Mouse (Mus musculus): ENCODE results near the gene Macrod2. TPM values are rescaled to one million over a fixed set of nuclear protein-coding genes. Genes with fewer than 3 reads are reported as not detected.
A peak's percentile ranks its signal among the peaks of the same experiment; 100 is the strongest.

Gene Macrod2
- total RNA-seq, 2 experiments from 2014 or later, result 53.5 to 56.4 TPM

DNA sequence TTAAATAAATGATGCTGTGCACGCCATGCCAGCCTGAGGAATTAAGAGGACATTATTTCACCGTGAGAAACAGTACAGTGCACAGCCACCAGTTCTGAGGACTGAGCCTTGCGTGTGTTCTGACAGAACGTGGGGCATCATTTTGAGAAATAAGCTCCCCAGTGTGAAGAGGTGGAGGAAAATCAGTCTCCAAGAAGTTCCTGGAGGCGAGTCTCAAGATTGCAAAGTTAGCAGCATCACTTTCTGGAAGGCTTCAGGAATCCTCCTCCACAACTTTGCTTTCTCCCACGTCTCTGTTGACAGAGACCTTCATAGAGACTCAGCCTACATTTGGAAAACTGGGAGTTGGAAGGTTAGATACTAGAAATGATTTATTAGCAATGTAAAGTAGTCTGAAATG is 932.2 kb downstream of the Macrod2 start:
- intact Hi-C loops (cut with DNase I), result no loop called here
- TF ChIP-seq CTCF (IDR thresholded peaks at IDR 0.05), result no peak; the same call in 1 of the 2 replicates
- peak in 1 of 2 experiments; percentile 11 for DNase-seq (ENCODE audit: extremely low spot score in 1 of 2, low spot score in 2 of 2)
- 0 out of 2 replicates have a peak overlapping the region, but pooled peaks have one; percentile 19 for H3K27ac ChIP-seq
- H3K4me3 ChIP-seq, result no peak overlapping the region

DNA sequence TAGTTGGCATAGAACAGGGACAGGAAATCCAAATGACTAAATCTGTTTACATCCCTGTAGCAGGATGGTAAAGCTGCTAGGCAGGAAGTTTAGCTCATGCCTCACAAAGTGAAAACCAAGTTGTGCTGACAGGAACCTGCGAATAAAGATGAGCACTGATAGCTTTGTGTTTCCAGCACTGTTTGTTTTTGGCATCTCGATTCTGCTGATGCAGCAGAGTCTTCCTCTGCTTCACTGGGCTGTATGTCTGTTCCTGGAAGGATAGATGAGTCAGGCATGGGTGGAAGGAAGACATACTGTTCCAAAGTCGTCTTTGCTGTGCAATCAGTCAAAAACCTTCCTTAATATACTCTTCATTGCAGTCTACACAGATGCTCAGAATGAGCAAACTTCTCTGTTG is 942.6 kb downstream of the Macrod2 start:
- intact Hi-C loops (cut with DNase I), result no loop called here
- peak in 1 of 2 experiments; percentile 11 for DNase-seq (ENCODE audit: extremely low spot score in 1 of 2, low spot score in 2 of 2)

DNA sequence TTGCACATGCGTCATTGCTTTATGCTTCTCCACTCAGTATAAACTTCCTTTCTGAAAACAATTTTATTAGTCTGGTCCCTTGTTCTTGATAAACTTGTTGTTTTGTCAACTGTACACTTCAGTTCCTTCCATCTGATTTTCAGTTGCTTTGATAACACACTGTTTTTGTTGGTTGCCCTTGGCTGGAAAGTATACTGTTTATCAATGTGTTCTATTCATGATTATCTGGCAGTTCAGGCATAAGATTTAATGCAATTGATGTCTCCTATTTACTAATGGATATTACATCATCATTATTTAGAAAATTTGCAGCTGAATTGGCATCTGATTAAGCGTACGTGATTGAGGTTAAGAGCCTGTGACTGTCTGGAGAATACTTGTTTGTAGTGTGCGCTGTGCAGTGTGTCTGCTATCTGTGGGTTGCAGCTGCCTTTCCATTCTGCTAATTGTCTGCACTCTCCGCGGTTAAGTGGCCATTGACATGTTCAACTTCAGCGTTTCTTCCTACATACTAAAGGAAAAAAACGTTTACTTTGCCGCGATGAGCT is 949.0 kb downstream of the Macrod2 start:
- DNase-seq (ENCODE audit: extremely low spot score in 1 of 2, low spot score in 2 of 2), result no peak
- no peak overlapping the region for H3K27ac ChIP-seq
- H3K4me3 ChIP-seq, result no peak overlapping the region
- TF ChIP-seq CTCF (IDR thresholded peaks at IDR 0.05), result no peak
- intact Hi-C loops (cut with DNase I), result no loop called here

More for the DNA sequence above, 942.6 kb downstream of the Macrod2 start:
- Histone ChIP-seq H3K27ac (no peak overlapping the region), H3K4me3 (no peak overlapping the region)
- TF ChIP-seq CTCF (IDR thresholded peaks at IDR 0.05), result no peak

DNA sequence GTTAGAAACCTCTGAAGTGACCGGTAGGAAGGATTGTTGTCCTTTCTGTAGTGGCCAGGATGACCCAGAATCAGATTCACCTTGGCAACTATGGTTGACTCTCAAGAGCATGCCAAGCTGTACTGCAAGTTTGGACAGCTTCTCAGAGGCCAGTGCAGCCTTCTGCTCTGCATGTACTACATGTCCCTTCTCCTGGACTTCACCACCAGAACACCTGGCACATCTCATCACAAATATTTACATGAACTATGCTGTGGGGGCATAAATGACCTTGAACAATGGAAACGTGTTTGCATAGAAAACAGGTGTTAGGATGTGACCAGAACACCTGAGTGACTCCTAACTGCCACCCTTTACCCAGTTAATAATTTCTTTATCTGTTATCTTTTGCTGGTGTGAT is 957.5 kb downstream of the Macrod2 start:
- Histone ChIP-seq H3K27ac (no peak overlapping the region), H3K4me3 (no peak overlapping the region)
- intact Hi-C loops (cut with DNase I), result no loop called here
- TF ChIP-seq CTCF (IDR thresholded peaks at IDR 0.05), result no peak
- DNase-seq (ENCODE audit: extremely low spot score in 1 of 2, low spot score in 2 of 2), result no peak

DNA sequence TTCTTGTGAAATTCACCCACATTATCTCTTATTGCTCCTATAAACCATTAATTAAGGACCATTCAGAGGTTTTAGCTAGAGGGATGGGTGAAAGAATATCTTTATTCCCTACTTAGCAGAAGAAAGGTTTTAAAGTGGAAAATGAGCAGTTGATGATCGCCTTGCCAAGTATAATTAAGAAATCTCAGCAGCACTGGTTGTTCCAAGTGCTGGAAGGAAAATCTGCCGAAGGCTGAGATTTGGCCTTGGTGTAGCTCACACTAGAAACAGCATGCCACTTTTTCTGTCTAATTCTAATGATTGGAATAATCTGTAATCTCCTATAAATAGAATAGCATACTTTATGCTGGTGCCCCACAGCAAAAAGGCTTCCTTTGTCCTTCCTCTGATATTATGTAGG is 993.5 kb downstream of the Macrod2 start:
- intact Hi-C loops (cut with DNase I), result no loop called here
- Histone ChIP-seq H3K4me3 (no peak overlapping the region), H3K27ac (no peak overlapping the region)
- no peak for DNase-seq (ENCODE audit: extremely low spot score in 1 of 2, low spot score in 2 of 2)
- TF ChIP-seq CTCF (IDR thresholded peaks at IDR 0.05), result no peak

DNA sequence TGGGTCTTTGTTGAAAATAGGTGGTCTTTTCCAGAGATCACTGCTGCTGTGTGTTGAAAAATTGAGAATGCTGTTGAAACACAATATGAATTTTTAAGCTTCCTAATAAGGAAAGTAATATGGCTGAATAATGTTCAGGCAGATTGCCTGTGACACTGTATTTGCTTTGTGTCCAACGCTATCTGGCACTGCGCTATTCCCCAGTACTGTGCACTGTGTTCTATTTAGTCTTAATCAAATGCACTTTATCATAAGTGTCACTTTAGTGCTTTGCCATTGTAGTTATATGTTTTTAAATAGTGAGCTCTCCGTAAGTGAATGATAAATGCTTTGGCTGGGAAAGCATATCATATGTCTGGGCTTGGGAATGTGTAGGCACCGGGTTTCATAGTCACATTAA is 996.1 kb downstream of the Macrod2 start:
- DNase-seq (ENCODE audit: extremely low spot score in 1 of 2, low spot score in 2 of 2), result no peak
- intact Hi-C loops (cut with DNase I), result no loop called here
- no peak overlapping the region for H3K27ac ChIP-seq
- no peak for TF ChIP-seq CTCF (IDR thresholded peaks at IDR 0.05)
- no peak overlapping the region for H3K4me3 ChIP-seq

DNA sequence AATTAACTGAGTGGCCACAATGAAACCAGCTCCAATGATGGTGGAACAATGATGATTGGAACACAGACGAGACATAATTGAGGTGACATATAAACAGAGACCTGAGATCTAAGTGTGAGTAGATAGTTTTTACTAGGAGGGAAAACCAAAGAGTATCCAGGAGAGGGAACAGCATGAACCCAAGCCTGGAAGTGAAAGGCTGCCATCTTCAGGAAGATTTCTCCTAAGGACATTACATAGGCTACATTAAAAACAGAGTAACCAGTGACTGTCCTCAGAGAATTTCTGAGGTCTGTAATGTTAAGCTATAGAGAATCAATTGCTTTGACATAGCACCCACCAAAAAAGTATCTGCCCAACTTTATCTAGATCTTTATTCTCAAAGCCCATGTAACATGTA is 999.7 kb downstream of the Macrod2 start:
- peak; percentile 42 for TF ChIP-seq CTCF (IDR thresholded peaks at IDR 0.05)
- no peak for DNase-seq (ENCODE audit: extremely low spot score in 1 of 2, low spot score in 2 of 2)
- Histone ChIP-seq H3K4me3 (no peak overlapping the region), H3K27ac (no peak overlapping the region)
- intact Hi-C loops (cut with DNase I), result loop anchor here (2.0 kb wide), 1 partner anchor 724 kb away; the partner anchor contains the start of gene Flrt3

DNA sequence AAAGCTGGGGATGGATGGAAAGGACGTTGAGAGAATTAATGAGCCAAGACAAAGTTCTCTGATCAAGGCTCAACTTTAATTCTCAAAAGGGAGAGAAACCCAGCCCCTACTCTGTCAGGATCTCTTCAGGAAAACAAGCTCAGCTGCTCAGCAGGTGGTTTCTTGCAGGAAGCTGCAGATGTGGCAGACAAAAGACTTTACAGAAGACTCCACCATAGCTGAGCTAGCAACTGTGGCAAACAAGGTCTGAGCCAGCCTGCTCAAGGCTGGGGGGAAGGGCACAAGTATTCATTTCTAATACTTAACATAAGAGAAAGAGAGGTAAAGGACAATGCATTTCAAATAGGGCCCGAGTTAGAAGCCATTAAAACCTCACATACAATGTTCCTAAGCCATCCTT is 1013.7 kb downstream of the Macrod2 start:
- no peak for TF ChIP-seq CTCF (IDR thresholded peaks at IDR 0.05)
- no peak for DNase-seq (ENCODE audit: extremely low spot score in 1 of 2, low spot score in 2 of 2)

DNA sequence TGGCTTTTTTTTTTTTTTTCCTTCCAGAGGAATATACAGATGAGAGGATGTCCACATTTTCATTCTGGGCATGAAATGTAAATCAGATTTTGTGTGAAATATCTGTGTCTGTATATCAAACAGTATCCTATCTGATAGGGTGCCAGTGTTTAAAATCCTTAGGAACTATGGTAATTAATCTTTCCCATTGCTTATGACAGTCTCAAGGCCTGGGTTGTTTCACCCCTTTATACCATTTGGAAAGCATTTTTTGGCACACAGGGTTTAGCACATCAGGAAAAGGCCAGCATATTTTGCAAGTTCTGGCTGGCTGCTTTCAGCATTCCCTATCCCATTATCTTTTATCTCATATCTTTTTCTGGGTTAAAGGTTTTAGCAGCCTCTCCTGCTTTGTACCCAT is 1021.3 kb downstream of the Macrod2 start:
- intact Hi-C loops (cut with DNase I), result no loop called here
- no peak for DNase-seq (ENCODE audit: extremely low spot score in 1 of 2, low spot score in 2 of 2)
- H3K27ac ChIP-seq, result no peak overlapping the region; the same call in 1 of the 2 replicates
- no peak for TF ChIP-seq CTCF (IDR thresholded peaks at IDR 0.05)
- H3K4me3 ChIP-seq, result no peak overlapping the region

More for the DNA sequence above, 1013.7 kb downstream of the Macrod2 start:
- intact Hi-C loops (cut with DNase I), result no loop called here
- Histone ChIP-seq H3K4me3 (no peak overlapping the region), H3K27ac (no peak overlapping the region)

DNA sequence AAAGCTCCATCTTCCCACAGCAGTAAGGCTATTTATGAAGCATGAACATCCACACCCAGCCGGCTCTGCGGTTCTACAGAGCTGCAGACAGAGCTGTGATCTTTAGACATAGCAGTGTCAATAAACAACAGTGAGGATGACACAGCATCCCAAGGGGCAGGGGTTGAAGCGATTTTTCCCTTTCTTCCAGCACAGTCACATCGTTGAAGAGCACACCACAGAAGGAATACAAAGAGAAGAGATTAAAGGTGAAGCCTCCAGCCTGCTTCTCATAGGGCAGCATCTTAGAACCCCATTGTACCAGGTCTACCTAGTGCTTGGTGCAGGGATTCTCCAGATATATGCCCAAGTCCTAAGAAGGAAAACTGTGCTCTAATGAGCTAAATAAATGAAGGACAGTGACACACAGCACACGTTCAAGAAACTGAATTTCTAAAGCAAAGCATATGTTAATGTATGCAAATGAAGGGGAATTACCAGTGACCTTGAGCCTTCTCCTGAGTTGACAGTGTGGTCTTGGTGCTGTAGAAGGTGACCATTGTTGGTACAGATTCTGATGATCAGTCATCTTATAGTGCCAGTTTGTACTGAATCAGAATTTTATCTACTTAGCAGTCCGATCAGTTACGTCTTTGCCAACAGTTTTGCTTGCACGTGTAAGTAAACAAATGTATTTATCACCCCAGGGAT is 1021.9 kb downstream of the Macrod2 start:
- DNase-seq (ENCODE audit: extremely low spot score in 1 of 2, low spot score in 2 of 2), result no peak
- intact Hi-C loops (cut with DNase I), result no loop called here
- Histone ChIP-seq H3K27ac (no peak overlapping the region), H3K4me3 (no peak overlapping the region)
- no peak for TF ChIP-seq CTCF (IDR thresholded peaks at IDR 0.05)

DNA sequence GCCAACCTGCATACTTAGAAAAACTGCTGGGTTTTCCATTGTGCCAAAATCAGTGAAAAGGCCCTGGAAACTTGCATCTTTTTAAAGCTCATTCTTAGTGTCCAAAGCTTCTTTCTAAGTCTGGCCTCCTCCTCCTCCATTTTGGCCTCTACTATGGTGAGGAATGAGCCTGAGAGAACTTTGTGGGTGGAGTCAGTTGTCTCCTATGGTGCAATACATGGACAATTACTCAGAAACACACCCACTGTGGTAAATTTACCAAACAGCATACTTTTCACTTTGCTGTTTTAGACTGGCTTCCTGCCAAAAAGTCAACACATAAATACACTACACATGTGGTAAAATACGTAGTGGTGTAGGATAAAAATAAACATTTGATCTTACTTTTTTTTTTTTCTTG is 1024.7 kb downstream of the Macrod2 start:
- TF ChIP-seq CTCF (IDR thresholded peaks at IDR 0.05), result no peak
- intact Hi-C loops (cut with DNase I), result no loop called here

DNA sequence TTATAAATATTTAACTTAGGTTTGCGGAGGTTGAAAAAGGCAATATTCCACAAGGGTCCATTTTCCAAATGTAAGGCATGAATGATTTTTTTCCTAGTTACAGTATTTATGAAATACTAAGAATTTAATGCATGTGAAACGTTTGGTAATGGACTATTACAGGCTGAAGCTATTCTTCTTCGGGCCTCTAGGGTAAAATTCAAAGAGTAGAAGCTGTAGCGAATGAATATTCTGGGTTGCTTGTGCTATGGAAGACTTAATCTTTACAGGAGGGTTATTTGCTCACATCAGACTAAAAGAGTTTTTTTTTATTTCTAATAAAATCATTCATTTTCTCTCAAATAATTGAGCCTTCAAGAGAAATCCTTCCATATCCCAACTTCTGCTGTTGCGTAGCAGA is 1039.0 kb downstream of the Macrod2 start:
- no peak for DNase-seq (ENCODE audit: extremely low spot score in 1 of 2, low spot score in 2 of 2)
- TF ChIP-seq CTCF (IDR thresholded peaks at IDR 0.05), result peak; percentile 13
- no peak overlapping the region for H3K27ac ChIP-seq
- intact Hi-C loops (cut with DNase I), result no loop called here
- H3K4me3 ChIP-seq, result no peak overlapping the region

More for the DNA sequence above, 1024.7 kb downstream of the Macrod2 start:
- no peak overlapping the region for H3K4me3 ChIP-seq
- DNase-seq (ENCODE audit: extremely low spot score in 1 of 2, low spot score in 2 of 2), result no peak
- H3K27ac ChIP-seq, result no peak overlapping the region

All from left cerebral cortex, adult 2 months (tissue).